Mouse (Mus musculus) yolk sac, embryonic 10.5 days (tissue): Measurements from ENCODE around the gene Olfr934.

Source experiments
- DNase-seq: peaks from one replicate; pipeline ENCODE4 v3.0.0-alpha.2; 2017; ENCODE audit warnings: low spot score

Olfr934 gene

DNA sequence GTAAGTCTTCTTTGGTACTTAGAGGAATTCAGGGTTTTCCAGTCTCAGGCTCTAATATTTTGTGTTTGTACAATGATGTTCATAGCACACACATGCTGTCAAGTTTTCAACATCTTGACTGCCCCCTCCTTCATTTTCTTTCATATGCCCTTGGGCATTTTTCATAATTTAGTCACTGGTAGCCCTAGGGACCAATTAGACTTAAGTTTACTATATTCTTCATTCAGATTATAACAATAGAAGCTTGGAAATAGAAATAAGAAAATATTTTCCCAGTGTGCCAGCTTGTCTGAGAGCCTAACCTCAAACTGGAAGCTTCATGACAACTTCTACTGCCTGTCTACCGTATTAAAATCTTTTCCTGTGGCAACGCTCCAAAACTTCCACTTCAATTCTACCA is at the start of gene Olfr934:
Gene Olfr934, minus strand, starts transcription at position 101 of the 400 bp plus-strand sequence.
- DNase-seq = no peak

DNA sequence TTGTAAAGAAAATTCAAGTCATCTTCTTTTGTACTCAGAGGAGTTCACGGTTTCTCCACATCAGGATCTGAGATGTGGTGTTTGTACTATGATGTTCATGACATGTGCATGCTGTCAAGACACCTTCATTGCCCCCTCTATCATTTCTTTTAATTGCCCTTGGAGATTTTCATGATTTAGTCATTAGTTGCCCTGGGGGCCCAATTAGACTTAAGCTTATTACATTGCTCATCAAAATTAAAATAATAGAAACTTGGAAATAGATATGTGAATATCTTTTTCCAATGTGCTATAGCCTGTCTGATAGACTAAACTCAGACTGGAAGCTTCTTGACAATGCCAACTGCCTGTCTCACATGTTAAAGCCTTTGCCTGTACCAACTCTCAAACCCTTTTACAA is 35.2 kb upstream of the Olfr934 start, which contains the start of gene Olfr146:
Gene Olfr146, minus strand, starts transcription at position 101 of the 400 bp plus-strand sequence.
- no peak for DNase-seq

DNA sequence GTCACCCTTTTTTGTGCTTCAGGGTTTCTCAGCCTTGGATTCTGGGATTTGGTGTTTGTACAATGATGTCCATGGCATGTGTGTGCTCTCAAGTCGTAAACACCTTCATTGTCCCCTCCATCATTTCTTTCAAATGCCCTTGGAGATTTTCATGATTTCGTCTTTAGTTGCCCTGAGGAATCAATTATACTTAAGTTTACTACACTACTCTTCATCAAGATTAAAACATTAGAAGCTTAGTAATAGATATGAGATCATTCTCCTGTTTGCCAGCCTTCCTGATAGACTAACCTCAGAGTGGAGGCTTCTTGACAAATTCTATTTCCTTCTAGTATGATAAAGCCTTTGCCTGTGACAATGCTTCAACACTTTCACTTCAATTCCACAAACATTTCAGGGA is 11.5 kb upstream of the Olfr934 start, which contains the start of gene Olfr935:
Gene Olfr935, minus strand, starts transcription at position 101 of the 400 bp plus-strand sequence.
- DNase-seq = no peak

DNA sequence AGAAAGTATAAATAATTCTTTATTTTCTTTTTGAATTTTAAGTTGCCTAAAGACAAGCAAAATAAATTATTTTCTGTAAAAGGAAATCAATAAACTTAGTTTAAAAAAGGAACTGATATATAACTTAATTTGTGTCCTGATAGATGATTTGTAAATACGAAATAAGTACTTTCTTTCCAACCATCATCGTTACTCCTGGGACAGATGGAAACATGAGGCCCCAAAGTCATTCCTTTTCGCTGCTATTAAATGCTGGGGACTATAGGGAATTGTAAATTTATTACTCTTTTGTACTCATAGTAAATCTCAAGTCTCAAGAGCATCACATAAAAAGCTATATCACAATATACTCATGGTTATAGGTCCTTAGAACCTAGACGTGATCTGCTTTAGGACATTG is 16.1 kb downstream of the Olfr934 start, which contains the start of gene Olfr933:
Gene Olfr933, plus strand, starts transcription at position 301 of the 400 bp plus-strand sequence.
- no peak for DNase-seq

GRCm38 (mm10) chr9:38954124-38954416 is 34.0 kb downstream of the Olfr934 start:
- no peak for DNase-seq

GRCm38 (mm10) chr9:38953401-38954123 is 34.6 kb downstream of the Olfr934 start:
- DNase-seq = no peak
